Mouse (Mus musculus) liver, adult 2 months (tissue): Measurements from ENCODE around the gene Sh3rf1.

Experiments used
- CTCF ChIP-seq: fragments of 200-500 bp; IDR thresholded peaks from 2 replicates; pipeline ENCODE4 v1.5.1; 2011; ENCODE audit warnings: low read depth, low read length, control low read depth
- POLR2A ChIP-seq: fragments of 200-500 bp; IDR thresholded peaks from 2 replicates; pipeline ENCODE4 v1.6.1; 2011; ENCODE audit warnings: low read length, control low read depth; ENCODE audit not compliant: insufficient read depth; ENCODE audit errors: extremely low read depth

DNA sequence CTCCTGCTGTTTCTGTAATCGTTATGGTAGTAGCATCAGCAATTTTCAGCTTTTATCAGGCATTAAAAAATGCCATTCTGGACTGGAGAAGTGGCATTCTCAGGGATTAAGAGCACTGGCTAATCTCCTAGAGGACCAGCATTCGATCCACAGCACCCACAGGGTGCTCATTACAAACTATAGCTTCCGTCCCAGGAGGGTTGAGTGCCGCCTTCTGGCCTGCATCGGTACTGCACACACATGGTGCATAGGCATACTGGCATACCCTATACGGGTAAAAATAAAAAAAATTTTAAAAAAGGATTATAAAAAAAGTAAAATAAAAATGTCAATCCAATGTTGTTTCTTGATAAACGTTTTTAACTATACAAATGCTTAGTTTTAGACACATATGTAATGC lies 20.5 kb downstream of the Sh3rf1 start:
- TF ChIP-seq POLR2A (no peak), CTCF (no peak)
